Mouse (Mus musculus): ENCODE measurements around the gene Spata25. TPM values are rescaled to one million over a fixed set of nuclear protein-coding genes. Genes with fewer than 3 reads are reported as not detected.

Gene Spata25
- total RNA-seq, 2 experiments from 2014 or later: 0.68 TPM

DNA sequence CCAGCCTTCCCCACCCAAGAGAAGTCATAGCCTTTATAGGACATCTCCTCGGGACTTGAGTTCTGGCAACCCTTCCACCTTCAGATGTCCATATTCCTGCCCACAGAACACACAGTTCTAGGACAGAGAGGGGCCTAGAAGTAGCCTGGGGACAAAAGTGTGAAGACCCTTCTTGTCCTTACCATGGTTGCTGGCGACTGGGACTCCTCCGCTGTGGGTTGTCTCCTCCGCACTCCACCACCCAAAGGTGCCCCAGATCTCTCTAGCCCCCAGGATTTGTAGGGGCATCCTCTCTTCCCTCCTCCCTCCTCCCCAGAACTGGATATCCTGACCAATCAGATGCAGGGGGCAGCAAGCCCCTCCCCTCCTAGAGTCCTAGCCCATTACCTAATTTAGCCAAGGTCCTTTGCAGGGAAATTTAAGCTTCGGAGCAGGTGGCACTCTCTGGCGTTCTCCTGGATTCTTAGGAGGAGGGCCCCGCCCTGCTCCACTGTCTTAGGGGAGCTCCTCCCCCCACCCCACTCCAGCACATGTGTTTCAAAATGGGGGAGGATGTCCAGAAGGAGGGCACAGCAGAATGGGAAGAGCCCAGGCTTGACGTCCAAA lies 48.8 kb downstream of the Spata25 start, which contains the start of gene Tnnc2:
TSS of gene Tnnc2 (minus strand) at position 487 of the 606 bp plus-strand sequence.
- peak; percentile 59 for DNase-seq

DNA sequence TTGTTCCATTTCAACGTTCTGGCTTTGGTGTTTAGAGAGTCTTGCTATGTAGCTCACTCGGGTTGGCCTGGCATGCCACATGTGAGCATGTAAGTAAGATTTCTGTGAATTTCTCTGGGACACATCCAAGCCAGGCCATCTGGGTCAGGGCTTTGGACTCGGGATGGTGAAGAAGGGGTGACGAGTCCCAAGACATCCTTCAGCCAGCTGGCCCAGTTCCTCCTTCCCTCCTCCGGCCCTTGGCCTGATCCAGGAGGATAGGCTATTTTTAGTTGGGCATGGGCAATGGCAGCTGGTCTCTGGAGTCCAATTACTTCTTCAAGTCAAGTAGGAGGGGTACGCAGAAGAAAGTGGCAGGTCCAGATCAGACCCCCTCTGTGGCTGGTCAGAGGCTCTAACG lies 49.5 kb downstream of the Spata25 start:
- peak; percentile 52 for DNase-seq

DNA sequence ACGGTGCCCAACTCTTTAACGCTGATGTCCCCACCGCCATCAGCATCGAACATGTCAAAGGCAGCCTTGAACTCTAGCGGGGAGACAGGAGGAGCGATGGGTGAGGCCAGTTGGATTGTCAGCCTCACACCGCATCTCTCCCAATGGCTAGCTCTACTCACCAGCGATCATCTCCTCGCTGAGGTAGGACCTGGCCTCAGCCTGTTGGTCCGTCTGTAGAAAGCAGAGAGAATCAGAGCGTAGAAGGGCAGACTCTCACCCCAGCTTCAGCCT lies 50.4 kb downstream of the Spata25 start:
- no peak for DNase-seq

DNA sequence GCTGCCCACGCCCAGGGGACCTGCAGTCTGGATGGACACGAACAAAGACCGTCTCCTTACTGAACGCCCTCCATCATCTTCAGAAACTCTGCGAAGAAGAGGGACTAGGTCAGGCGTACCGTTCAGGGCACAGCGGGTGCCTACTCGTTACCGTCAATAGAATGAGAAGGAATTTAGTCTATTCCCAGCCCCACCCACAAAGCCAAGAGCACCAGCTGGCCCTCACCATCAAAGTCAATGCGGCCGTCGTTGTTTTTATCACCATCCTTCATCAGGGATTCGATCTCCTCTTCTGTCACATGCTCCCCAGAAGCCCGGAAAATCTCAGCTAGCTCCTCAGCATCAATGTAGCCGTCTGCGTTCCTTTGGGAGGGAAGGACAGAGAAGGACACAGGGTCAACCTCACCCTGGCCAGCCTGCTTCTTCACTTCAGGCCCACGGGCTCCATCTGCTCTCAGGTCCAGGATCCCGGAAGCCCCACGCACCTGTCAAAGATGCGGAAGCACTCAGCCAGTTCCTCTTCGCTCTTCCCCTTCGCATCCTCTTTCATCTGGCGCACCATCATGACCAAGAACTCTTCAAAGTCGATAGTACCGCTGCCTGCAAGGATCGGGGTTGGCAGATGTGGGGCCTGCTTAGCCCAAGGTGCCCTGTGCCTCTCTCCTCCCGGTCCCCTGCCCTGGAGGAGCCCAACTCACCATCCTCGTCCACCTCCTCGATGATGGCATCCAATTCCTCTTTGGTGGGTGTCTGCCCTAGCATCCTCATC lies 50.9 kb downstream of the Spata25 start:
- DNase-seq: no peak

DNA sequence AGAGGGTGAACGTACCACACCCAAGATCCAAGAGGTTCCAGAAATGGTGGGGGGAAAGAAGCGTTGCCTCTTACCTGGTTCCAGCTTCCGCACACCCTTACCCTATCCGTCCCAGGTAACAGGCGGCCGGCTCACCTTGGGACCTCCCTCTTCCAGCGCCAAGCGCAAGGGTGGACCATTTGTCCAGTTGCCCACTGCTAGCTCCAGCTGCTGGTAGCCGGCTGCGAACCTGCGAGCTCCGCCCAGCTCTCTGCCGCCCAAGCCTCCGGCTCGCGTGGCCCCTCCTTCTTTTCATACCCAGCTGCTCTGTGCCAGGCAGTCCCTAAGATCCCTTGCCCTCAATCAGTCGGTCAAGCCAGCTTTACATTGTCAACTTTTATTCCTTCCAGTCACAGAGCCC lies 51.5 kb downstream of the Spata25 start:
- no peak for DNase-seq

Other genes with a start within 250 kb of the Spata25 start
- not detected for gene Wfdc6a, start 243.1 kb downstream of the Spata25 start, total RNA-seq (2021)
- gene Eppin, start 234.9 kb downstream of the Spata25 start, total RNA-seq (2021): not detected
- not detected for gene Wfdc6b, start 215.0 kb downstream of the Spata25 start, total RNA-seq (2021)
- not detected for gene Wfdc8, start 214.9 kb downstream of the Spata25 start, total RNA-seq (2021)
- not detected for gene Wfdc16, start 189.7 kb downstream of the Spata25 start, total RNA-seq (2021)
- gene Wfdc10, start 172.5 kb downstream of the Spata25 start, total RNA-seq (2021): not detected
- not detected for gene Wfdc9, start 172.0 kb downstream of the Spata25 start, total RNA-seq (2021)
- gene Wfdc11, start 154.4 kb downstream of the Spata25 start, total RNA-seq (2021): not detected
- not detected for gene Wfdc13, start 143.4 kb downstream of the Spata25 start, total RNA-seq (2021)
- gene Spint4, start 130.0 kb downstream of the Spata25 start, total RNA-seq (2021): not detected
- gene Spint5, start 113.2 kb downstream of the Spata25 start, total RNA-seq (2021): not detected
- gene Wfdc3, start 82.6 kb downstream of the Spata25 start, total RNA-seq (2021): not detected
- gene Dnttip1, start 82.6 kb downstream of the Spata25 start, total RNA-seq (2021): 10 to 100 TPM; 27.4 to 31.9 TPM
- gene Ube2c, start 58.6 kb downstream of the Spata25 start, total RNA-seq (2021): 10 to 100 TPM; 14.2 to 16.9 TPM
- over 10,000 TPM; 13,775 to 14,965 TPM for gene Tnnc2, start 48.6 kb downstream of the Spata25 start, total RNA-seq (2021)
- gene Snx21, start 42.7 kb downstream of the Spata25 start, total RNA-seq (2021): 10 to 100 TPM; 18.1 to 20.5 TPM
- gene Acot8, start 23.7 kb downstream of the Spata25 start, total RNA-seq (2021): 10 to 100 TPM in 1 of 2 experiments, 1 to 10 TPM in 1; 9.7 to 10.4 TPM
- 1 to 10 TPM; 1.2 to 1.4 TPM for gene Zswim3, start 23.4 kb downstream of the Spata25 start, total RNA-seq (2021)
- 1 to 10 TPM; 3.5 to 4.5 TPM for gene Zswim1, start 5.9 kb downstream of the Spata25 start, total RNA-seq (2021)
- 10 to 100 TPM; 53.3 to 75.2 TPM for gene Ctsa, start 4.3 kb upstream of the Spata25 start, total RNA-seq (2021)
- 10 to 100 TPM; 39.2 to 45.2 TPM for gene Neurl2, start 4.9 kb upstream of the Spata25 start, total RNA-seq (2021)
- 10 to 100 TPM; 15.2 to 18.5 TPM for gene Pltp, start 29.2 kb upstream of the Spata25 start, total RNA-seq (2021)
- 10 to 100 TPM; 31.2 to 34.3 TPM for gene Pcif1, start 50.8 kb upstream of the Spata25 start, total RNA-seq (2021)
- gene Zfp335, start 83.2 kb upstream of the Spata25 start, total RNA-seq (2021): 10 to 100 TPM in 1 of 2 experiments, 1 to 10 TPM in 1; 8.5 to 11.0 TPM
- 10 to 100 TPM in 1 of 2 experiments, 1 to 10 TPM in 1; 1.2 to 96.6 TPM for gene Mmp9, start 112.2 kb upstream of the Spata25 start, total RNA-seq (2021)
- gene Slc12a5, start 132.3 kb upstream of the Spata25 start, total RNA-seq (2021): 1 to 10 TPM; 1.4 to 1.5 TPM
- gene Ncoa5, start 206.3 kb upstream of the Spata25 start, total RNA-seq (2021): 10 to 100 TPM; 13.4 to 20.4 TPM
- under 1 TPM; 0.95 to 0.96 TPM for gene Cd40, start 227.1 kb upstream of the Spata25 start, total RNA-seq (2021)